Mouse (Mus musculus): ENCODE measurements around the gene Mis12. TPM values are rescaled to one million over a fixed set of nuclear protein-coding genes. Genes with fewer than 3 reads are reported as not detected.

Mis12 gene
- total and polyA plus RNA-seq, 3 experiments, result 23.4 to 36.3 (median 35.6) TPM

GRCm38 (mm10) chr11:70969821-70970559 is 49.4 kb upstream of the Mis12 start, which contains the start of the genes Nup88 and Rpain:
Nup88 (minus strand) TSS chr11:70969973.
Rpain (plus strand) TSS chr11:70970213.
- Histone ChIP-seq H3K4me1 (ENCODE audit: control insufficient read depth in 1 of 2, insufficient read depth in 2 of 2) (peaks cover 4 to 44% of the 10 kb centered on the region in 2 experiments; a peak in 3 of 4 replicates), H3K27me3 (replicated peaks) (no peaks in the 10 kb centered on the region), H3K9me3 (replicated peaks; ENCODE audit: low read length) (peaks cover 3% of the 10 kb centered on the region), H3K4me3 (replicated peaks in 1 of 3; ENCODE audit: low read depth in 2 of 3, low read length in 2 of 3, poor library complexity in 1 of 3) (peak within 1 kb of the TSS; percentile 79 to 96 (median 90)), H3K27ac (ENCODE audit: insufficient read depth, low read depth) (peak within 1 kb of the TSS; percentile 64), H3K79me2 (replicated peaks; ENCODE audit: control insufficient read depth, extremely low read depth, insufficient read depth, poor library complexity, severe bottlenecking) (peaks cover 26% of the 10 kb centered on the region), H3K4me2 (ENCODE audit: insufficient read depth, low read depth, poor library complexity, severe bottlenecking) (peak within 1 kb of the TSS; percentile 94), H3K36me3 (replicated peaks in 1 of 2; ENCODE audit: control insufficient read depth in 1 of 2, insufficient read depth in 1 of 2, low read length in 1 of 2) (peaks cover 36 to 55% of the 10 kb centered on the region in 2 experiments), H3K9ac (ENCODE audit: insufficient read depth, low read depth) (peak within 1 kb of the TSS; percentile 83)
- dilution Hi-C loops (cut with MboI; ENCODE audit: extremely low pct_ligation_motif_present, extremely low pct_unique_long_range_greater_than_20kb, low sequenced_read_pairs), result no loop called here
- no peak for TF ChIP-seq PAX5 (IDR thresholded peaks at IDR 0.05; ENCODE audit: low read length)
- TF ChIP-seq NRF1 (IDR thresholded peaks at IDR 0.05; ENCODE audit: low read depth, low read length), result peak; percentile 55; the same call in 1 of the 2 replicates
- TF ChIP-seq IRF4 (IDR thresholded peaks at IDR 0.05; ENCODE audit: low read depth, low read length), result peak; percentile 43; the same call in 1 of the 2 replicates
- TF ChIP-seq USF1 (IDR thresholded peaks at IDR 0.05; ENCODE audit: low read depth, low read length), result no peak
- peak; percentile 89; the same call in 1 of the 2 replicates for TF ChIP-seq KAT2A (IDR thresholded peaks at IDR 0.05; ENCODE audit: insufficient replicate concordance, low read length)
- TF ChIP-seq ELF1 (IDR thresholded peaks at IDR 0.05; ENCODE audit: low read depth, low read length), result peak; percentile 54; the same call in 1 of the 2 replicates
- peak; percentile 92 for TF ChIP-seq MAZ (IDR thresholded peaks at IDR 0.05; ENCODE audit: low read depth, low read length)
- TF ChIP-seq MXI1 (IDR thresholded peaks at IDR 0.05; ENCODE audit: low read depth, low read length), result peak; percentile 71; the same call in 1 of the 2 replicates
- TF ChIP-seq RCOR1 (conservative IDR thresholded peaks at IDR 0.05; ENCODE audit: low read depth, low read length), result no peak
- TF ChIP-seq SMC3 (IDR thresholded peaks at IDR 0.05; ENCODE audit: low read depth, low read length), result no peak
- TF ChIP-seq TBP (conservative IDR thresholded peaks at IDR 0.05; ENCODE audit: low read depth, low read length), result peak; percentile 85
- no peak for TF ChIP-seq UBTF (IDR thresholded peaks at IDR 0.05; ENCODE audit: low read depth, low read length)
- TF ChIP-seq RAD21 (IDR thresholded peaks at IDR 0.05; ENCODE audit: low read depth, low read length), result no peak
- TF ChIP-seq MAX (IDR thresholded peaks at IDR 0.05; ENCODE audit: low read length), result peak; percentile 50; the same call in 1 of the 2 replicates
- TF ChIP-seq MAFK (IDR thresholded peaks at IDR 0.05; ENCODE audit: insufficient replicate concordance, low read length), result no peak
- no peak for TF ChIP-seq BHLHE40 (IDR thresholded peaks at IDR 0.05; ENCODE audit: low read depth, low read length)
- peak; percentile 38; the same call in 1 of the 2 replicates for TF ChIP-seq MEF2A (IDR thresholded peaks at IDR 0.05; ENCODE audit: borderline replicate concordance, low read depth, low read length)
- TF ChIP-seq ZMIZ1 (IDR thresholded peaks at IDR 0.05; ENCODE audit: low read depth, low read length), result peak; percentile 80; the same call in 1 of the 2 replicates
- TF ChIP-seq ETS1 (conservative IDR thresholded peaks at IDR 0.05; ENCODE audit: low read depth, low read length), result 0 out of 2 replicates have a peak, but pooled peaks have one; percentile 18
- peak; percentile 95 for TF ChIP-seq NELFE (IDR thresholded peaks at IDR 0.05; ENCODE audit: low read depth, low read length)
- TF ChIP-seq POLR2AphosphoS2 (IDR thresholded peaks at IDR 0.05; ENCODE audit: low read depth, low read length), result no peak; the same call in 1 of the 2 replicates
- TF ChIP-seq E2F4 (IDR thresholded peaks at IDR 0.05; ENCODE audit: insufficient replicate concordance, low read depth, low read length), result peak; percentile 86; the same call in 1 of the 2 replicates
- TF ChIP-seq JUND (conservative IDR thresholded peaks at IDR 0.05; ENCODE audit: low read depth, low read length), result no peak
- TF ChIP-seq ZNF384 (IDR thresholded peaks at IDR 0.05; ENCODE audit: low read depth, low read length), result no peak
- TF ChIP-seq USF2 (conservative IDR thresholded peaks at IDR 0.05; ENCODE audit: low read depth, low read length), result no peak
- TF ChIP-seq CHD2 (IDR thresholded peaks at IDR 0.05; ENCODE audit: low read length), result peak; percentile 85
- no peak for TF ChIP-seq EP300 (IDR thresholded peaks at IDR 0.05; ENCODE audit: low read length)
- peak; percentile 91 for TF ChIP-seq TCF12 (IDR thresholded peaks at IDR 0.05; ENCODE audit: low read depth, low read length)
- TF ChIP-seq CHD1 (IDR thresholded peaks at IDR 0.05; ENCODE audit: low read depth, low read length), result no peak
- no peak for TF ChIP-seq JUN (IDR thresholded peaks at IDR 0.05; ENCODE audit: insufficient read depth, low read depth, low read length)
- peak; percentile 97 for TF ChIP-seq SIN3A (IDR thresholded peaks at IDR 0.05; ENCODE audit: low read length)
- peak; percentile 61 for TF ChIP-seq MYC (IDR thresholded peaks at IDR 0.05; ENCODE audit: low read depth, low read length)
- TF ChIP-seq CTCF (conservative IDR thresholded peaks at IDR 0.05 in 1 of 2, IDR thresholded peaks at IDR 0.05 in 1 of 2; ENCODE audit: low read depth in 2 of 2, low read length in 2 of 2), result no peak
- TF ChIP-seq ZKSCAN1 (IDR thresholded peaks at IDR 0.05; ENCODE audit: borderline replicate concordance, low read depth, low read length), result no peak
- no peak; the same call in 1 of the 2 replicates for TF ChIP-seq GABPA (IDR thresholded peaks at IDR 0.05; ENCODE audit: insufficient replicate concordance, low read depth, low read length)
- TF ChIP-seq POLR2A (IDR thresholded peaks at IDR 0.05; ENCODE audit: low read depth, low read length), result peak; percentile 97
- TF ChIP-seq ZC3H11A (IDR thresholded peaks at IDR 0.05; ENCODE audit: low read depth, low read length), result no peak
- peak; percentile 93 for TF ChIP-seq HCFC1 (IDR thresholded peaks at IDR 0.05; ENCODE audit: low read depth, low read length)
- in situ Hi-C loops (cut with MboI; ENCODE audit: low pct_ligation_motif_present, low pct_unique_long_range_greater_than_20kb, low sequenced_read_pairs), result no loop called here
- DNase-seq (ENCODE audit: extremely low read depth), result peak; percentile 99
